Mouse (Mus musculus) cerebellum, adult (tissue): ENCODE results near the gene Csmd2.
A peak's percentile ranks its signal among the peaks of the same experiment; 100 is the strongest.

ENCODE experiments used
- ATAC-seq: cut with Nextera tagmentation; 2 replicates; pipeline ENCODE4 v1.9.2; 2017; ENCODE audit warnings: mild to moderate bottlenecking, moderate library complexity, mixed read lengths; ENCODE audit not compliant: insufficient number of reproducible peaks, low FRiP score, low TSS enrichment

Gene Csmd2

DNA sequence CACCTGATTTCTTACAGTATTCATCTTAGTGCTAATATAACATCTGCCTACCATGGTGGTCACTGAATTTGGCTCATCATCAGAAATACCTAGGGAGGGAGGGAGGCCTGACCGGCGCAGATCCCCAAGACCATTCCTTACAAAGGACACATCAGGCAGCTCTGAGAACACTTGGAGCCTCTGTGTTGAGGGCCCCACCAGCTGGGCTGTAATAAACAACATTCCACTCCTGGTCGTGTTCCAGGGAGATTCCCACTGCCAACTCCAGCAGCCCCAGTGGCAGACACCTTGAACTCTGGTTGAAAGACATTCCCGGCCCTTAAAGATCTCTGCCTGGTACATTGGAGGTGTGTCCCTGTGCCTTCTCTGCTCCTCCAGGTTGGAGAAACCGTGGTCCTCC lies 327.7 kb downstream of the Csmd2 start:
- no peak for ATAC-seq

DNA sequence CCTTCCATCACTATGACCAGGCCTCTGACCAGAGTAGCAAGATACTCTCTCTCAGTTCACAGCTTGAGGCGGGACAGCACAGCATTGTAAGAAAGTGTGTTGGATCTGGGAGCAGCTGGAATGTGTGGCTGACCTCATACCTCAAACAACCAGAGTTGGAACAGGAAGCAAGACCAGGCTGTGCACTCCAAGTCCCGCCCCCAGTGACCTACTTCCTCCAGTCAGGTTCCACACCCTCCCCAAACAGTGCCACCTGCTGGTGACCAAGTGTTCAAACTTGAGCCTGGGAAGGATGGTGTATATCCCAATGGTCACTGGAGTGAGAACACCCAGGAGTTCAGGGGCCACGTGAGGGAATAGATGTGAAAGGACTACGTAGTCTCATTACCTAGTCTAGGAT lies 330.3 kb downstream of the Csmd2 start:
- no peak for ATAC-seq

DNA sequence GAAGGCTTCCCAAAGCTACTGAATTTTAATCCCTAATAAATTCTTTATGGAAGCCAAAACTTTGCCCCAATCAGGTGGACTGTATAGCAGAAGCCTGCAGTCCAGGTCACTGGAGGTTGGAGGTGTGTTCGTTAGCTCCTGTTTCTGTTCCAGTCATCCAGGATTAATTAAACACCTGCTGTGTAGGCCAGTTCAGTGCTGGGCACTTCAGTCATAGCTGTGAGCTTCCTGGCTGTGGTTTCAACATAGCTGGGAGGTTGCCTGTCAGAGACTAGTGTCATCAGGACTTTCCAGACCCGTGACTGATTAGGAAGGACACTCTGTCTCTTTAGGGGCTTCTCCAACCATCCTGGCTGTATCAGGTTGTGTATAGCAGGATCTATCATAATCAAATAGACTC lies 337.9 kb downstream of the Csmd2 start:
- ATAC-seq = 0 out of 2 replicates have a peak, but pooled peaks have one; percentile 36

DNA sequence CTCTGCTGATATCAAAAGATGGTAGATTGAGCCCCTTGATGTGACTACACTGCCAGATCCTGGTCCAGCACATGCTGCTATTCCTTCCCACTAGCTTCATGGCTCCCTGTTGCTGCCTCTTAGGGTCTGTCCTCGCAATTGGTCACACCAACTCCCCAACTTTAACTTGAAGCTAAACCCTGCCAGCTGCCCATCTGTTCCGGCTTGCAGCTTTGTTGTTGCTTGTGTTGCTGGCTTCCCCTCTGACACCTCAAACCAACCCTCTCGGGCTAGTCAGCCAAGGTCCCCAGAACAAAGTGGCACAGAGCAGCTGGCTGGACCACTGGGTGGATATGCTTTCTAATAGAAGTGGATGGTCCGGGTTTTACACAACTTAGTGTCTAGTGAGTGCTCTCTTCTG lies 339.1 kb downstream of the Csmd2 start:
- ATAC-seq = no peak

DNA sequence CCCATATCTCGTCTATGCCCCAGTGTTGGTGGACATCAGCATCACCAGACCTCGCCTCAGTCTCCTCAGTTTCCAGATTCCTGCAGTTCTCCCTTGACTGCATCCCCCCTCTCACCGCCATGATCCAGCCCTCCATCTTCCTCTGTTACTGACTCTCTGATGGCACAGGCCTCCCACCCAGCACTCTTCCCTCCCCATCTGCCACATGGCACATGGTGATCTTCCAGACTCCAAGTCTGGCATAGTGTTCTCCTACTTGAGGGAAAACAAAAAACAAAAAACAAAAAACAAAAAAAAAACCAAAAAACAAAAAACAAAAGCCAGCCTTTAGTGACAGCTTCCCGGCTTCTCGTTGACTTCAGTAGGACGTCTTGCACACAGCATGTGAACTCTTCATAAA lies 339.8 kb downstream of the Csmd2 start:
- no peak for ATAC-seq

DNA sequence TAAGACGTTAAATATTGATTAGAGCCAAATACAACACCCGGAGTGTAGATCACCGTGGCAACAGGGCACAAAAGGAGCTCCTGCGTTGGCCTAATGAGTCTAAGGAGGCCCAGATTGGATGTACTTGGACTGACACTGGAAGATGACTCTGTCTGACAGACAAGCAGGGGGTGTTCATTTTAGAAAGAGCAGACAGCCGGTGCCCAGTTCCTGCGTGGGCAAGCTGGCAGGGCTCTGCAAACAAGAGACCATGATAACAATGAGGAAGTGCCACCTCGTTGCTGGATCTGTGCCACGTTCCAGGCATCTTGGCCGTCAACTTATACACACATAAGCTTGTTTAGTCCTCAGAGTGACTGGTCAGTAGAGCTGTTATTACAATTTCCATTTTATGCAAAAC lies 342.9 kb downstream of the Csmd2 start:
- ATAC-seq = no peak

DNA sequence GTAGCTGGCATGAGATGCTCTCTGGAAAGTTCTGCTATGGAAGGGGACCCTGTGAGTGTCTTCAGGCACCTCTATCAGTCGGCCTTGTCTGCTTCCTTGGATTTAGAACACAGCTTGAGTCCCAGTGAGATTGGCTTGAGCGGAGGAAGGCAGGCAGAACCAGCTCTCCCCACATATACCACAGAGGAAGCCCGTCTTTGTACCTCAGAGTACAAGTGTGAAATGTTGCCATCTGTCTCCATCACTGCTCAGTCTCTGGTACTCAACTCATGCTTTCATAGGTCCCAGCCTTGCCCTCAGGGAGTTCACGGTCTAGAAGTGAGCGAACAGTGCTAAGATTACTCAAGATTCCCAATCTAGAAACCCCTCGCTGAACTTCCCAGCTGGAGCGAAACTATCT lies 352.8 kb downstream of the Csmd2 start:
- ATAC-seq = no peak

DNA sequence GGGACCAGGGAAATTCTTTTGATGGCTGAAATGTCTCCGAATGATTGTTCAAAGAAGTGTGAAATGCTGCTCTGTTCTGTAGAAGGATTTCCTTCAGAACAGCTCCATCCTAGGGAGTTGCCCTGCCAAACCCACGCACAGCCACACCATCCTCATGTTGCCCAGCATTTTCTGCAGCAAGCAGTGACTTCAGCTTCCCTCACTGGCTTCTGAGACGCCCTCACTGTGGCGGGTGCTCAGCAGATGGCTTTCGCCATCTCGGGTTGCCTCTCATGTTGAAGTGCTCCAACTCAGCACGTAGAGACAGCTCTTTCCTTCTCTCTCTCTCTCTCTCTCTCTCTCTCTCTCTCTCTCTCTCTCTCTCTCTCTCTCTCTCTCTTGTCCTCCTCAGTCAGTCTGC lies 353.7 kb downstream of the Csmd2 start:
- ATAC-seq = no peak

DNA sequence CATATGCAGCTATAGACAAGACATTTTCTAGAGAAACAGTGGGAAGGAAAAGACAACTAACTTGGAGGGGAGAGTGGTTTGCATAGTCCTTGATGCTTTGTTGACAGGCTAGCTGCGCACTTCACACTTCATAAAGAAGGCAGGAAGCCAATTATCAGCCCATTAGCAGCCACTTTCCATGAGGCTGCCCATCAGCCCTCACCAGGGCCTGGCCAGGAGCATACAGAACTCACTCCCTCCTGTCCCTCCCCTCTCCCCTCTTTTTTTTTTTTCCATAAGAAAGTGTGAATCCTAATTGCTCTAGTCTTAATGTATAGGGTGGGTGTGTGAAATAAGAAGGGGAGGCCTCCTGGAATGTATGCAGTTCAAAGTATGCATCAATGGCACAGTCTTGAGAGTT lies 354.6 kb downstream of the Csmd2 start:
- no peak for ATAC-seq

DNA sequence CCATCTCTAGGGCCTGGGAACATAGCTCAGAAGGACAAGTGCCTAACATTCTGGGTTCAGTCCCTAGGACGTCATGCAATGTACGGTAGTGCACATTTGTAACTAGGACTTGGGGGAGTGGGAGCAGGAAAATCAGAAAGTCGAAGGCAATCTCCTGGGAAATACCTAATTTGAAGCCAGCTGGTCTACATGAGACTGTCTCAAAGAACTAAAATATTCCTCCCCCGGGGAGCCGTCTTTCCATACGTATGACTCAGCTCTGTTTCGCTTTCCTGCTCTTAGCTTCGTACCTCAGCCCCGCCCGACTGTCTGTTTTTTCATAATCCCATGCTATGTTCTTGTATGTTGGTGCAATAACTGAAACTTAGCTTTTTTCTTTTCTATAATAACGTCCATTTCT lies 371.1 kb downstream of the Csmd2 start:
- no peak for ATAC-seq

DNA sequence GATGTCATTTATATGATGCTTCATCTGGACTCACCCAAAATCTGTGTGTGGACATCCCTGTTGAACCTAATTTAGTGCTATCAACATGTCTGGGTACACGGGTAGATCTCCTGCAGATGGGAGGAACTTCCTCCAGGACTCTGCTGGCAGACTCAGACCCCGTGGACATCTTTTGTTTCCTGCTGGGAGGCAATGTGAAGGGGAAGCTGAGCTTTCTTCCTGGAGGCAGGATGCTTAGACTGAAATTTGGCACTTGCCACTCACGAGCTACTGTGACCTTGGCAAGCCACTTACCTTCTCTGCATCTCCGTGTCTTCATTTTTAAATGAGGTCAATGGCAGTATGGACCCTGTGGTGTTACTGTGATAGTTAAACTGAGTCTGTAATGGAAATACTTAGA lies 378.2 kb downstream of the Csmd2 start:
- ATAC-seq = no peak

DNA sequence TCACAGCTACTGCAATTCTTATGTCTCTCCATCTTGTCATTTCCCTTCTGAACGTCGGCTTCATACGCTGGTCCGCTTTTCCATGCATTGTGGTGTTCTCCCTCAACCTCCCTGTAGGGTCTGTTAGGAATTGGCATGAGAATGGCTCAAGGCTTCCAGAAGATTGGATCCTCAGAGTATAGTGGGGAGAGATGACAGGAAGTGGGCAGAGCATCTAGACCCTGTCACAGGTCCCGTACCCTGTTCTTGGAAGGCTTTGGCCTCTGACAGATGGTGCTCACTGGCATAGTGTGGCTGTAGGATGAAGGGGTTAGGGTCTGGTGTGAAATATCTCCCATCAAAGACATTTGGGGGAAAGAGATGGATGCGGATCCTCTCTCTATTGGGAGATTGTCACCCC lies 380.4 kb downstream of the Csmd2 start:
- ATAC-seq = no peak

DNA sequence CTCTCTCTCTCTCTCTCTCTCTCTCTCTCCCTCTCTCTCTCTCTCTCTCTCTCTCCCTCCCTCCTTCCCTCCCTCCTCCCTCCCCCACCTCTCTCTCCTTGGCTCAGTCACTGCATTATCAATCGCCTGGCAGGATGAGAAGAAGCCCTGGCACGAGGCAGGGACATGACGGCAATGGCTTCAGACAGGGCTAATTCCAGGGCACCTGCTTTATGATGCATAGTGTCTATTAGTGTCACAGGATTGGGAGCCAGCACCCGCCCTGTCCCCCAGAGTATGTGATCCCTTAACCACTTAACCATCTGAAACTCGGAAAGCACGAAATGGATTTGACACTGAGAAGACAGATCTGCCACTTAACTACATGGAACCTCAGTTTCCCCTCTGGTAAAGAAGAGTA lies 384.1 kb downstream of the Csmd2 start:
- no peak for ATAC-seq

DNA sequence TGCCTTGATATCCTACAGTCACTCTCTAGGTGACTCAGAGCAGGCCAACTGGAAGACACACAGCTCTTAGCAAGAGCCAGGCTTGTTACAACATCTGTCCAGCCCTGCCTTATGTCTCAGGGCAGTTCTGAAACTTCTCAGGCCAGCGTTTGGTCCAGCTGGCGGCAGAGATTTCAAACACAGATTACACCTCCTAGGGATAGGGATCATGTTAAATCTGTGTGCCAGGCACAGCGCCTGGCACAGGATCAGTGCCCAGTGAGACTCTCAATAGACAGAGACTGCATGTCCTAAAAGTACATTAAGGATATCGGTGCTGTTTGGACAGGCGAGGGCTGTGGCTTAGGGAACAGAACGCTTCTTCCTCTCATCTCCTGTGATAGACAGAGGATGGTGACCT lies 385.5 kb downstream of the Csmd2 start:
- no peak for ATAC-seq

DNA sequence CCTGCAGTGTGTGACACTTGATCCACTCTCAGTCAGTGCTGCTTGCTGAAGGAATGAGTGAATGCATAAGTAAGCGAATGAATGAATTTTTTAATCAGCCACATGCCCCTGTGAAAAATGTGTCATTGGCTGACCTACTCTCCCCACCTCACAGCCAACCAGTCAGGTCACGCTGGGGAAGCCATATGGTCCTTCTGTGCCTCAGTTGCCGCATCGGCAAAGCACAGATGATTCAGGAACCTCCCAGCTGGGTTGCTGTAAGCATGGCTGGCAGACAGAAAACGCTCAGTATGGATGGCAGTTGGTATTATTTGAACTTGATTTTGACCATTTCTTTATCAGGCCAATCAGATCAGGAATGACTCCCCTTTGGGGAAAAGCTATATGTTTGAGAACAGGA lies 386.4 kb downstream of the Csmd2 start:
- ATAC-seq = no peak

DNA sequence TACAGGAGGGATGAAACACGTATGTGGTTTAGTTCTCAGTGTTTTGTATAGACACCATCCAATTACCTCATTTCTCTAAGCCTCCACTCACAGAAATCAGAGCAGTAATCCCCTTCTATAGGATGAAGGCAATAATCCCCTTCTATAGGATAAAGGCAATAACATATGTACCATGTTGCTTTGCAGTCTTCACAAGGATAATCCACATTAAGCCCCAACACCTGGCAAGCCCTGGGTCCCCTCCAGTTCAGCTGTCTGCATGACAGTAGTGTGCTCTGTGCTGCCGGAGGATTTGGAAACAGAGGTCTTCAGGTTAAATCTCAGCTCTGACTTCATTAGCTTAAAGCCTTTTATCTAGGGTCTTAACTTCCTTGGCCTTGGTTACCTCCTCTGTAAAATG lies 391.3 kb downstream of the Csmd2 start:
- no peak for ATAC-seq

DNA sequence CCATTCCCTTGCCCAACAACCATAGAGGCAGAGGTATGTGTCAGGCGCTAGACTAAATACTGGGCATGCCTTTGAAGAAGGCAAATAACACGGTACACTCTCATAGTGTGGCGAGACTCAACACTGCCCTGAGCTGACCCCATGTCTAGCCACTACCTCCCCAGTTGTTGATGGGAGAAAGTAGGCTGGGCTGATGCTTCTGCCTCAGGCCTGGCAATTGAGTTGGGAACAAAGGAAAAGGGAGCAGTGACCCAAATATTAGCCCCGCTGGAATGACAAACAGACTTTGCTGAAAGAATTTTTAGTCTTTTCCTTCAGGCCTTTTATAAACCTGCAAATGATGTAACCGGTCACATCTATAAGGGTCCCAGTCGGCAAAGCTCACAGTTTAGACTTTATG lies 393.7 kb downstream of the Csmd2 start:
- ATAC-seq = no peak

DNA sequence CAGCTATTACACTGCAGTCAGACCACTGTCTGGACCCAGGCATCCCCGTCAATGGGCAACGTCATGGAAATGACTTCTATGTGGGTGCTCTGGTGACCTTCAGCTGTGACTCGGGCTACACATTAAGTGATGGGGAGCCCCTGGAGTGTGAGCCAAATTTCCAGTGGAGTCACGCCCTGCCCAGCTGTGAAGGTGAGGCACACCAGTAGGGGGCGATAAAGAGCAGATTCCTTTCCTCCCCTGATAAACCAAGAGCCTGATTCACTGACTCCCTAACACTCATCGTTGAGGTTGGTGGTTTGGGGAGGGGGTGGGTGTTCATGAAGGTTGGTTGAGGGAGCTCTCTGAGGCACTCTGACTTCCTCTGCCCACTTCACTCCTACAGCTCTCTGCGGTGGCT lies 396.1 kb downstream of the Csmd2 start:
- no peak for ATAC-seq

DNA sequence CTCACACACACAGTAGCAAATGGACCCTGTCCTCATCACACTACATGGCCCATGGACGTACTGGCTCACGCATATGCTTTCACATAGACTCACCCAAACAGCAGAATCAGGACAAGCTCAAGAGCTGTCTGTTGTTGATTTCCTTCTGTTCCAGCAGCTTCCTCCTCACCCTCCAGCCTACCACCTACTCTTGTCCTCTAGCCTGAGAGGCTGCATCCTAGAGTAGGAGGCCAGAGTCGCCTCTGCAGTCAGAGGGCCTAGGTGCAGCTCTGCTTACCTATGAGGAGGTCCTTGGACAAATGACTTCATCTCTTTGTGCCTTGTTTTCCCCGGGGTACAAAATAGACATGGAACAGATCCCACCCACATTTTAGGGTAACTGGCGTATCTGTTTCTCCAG lies 403.8 kb downstream of the Csmd2 start:
- ATAC-seq = no peak

DNA sequence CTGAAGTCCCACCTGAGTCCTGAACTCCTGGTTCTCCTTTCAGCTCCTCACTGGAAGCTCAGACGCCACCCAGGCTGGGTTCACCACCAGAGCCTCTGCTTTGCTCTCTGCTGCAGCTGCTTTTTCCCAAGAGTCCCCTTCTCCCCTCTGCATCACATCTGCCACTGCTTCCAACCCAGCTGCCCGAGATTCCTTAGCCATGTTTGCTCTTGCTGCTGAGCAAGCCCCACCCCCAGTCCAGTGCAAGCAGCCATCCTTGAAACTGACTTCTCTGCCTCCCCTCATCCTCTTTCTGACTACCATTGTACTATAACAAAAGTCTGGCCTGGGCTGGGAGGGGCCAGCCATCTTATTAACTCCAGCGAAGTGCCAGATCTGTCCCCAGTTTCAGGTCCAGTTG lies 404.6 kb downstream of the Csmd2 start:
- ATAC-seq = no peak

DNA sequence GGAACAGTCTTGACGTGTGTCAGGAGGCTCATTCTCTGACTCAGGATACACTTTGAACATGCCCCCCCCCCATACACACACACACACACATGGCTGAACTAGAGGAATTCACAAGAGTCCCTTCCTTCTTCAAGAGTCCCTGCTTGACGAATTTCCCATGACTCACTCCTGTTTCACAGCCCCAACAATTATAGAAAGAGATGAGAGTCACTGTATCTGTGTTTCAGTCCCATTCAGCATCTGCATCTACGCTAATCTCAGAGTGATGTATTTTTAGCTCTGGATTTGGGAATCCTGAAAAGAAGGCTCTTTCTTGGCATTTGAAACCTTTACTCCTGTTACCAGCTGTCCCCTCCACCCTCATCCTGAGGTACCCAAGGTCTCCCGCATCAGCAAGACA lies 406.2 kb downstream of the Csmd2 start:
- ATAC-seq = no peak

DNA sequence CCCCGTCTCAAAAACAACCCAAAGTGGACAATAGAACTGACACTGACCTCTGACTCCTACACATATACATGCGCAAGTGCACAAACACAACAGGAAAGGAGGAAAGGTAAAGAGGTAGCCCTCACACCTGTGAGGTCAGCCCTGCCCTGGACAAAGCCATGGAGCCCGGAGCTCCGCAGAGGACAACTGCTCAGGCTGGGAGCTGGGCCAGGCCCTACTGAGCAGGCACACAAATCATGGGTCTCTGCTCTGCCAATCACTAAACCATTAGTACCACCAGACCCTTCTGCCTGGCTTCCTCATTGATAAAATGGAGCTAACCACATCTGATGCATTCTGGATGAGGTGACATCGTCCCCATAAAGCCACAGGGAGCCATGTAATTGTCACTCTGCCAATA lies 409.0 kb downstream of the Csmd2 start:
- no peak for ATAC-seq

DNA sequence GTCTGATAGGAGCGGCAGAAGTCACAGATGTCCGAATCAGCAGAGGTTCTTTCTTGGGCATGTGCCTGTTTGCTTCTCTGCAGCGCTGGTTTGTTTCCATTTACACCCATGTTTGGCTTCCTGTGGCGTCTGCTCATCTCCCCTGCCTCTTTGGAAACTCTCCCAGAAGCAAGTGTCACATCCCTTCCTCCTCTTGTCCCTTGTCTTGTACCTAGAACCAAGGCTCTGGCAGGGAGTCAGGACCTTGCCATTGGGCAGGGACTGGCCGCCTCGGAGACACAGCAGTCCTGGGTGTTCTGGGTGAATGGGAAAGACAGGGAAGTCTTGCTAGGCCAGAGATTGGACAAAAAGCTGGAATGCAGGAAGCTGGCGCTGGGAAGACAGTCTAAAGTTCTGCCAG lies 410.1 kb downstream of the Csmd2 start:
- no peak for ATAC-seq

DNA sequence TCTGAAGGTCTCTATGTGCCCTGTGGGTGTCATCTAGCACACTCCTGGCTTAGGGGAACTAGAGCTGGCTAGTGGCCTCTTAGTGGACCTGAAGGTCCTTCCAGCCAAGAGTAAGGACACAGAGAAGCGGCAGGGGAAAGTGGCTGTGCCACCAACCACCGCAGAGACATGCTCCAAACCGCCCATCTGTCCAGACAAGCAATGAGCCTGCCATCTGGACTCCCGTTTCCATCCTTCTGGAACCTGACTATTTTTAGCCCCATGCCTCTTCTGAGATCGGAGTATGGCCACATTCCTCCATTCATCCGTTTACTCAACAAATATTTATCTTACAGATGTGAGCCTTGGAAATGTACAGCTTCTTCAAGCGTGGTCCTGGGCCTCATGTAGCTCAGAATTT lies 411.3 kb downstream of the Csmd2 start:
- ATAC-seq = peak; percentile 85
